Mouse (Mus musculus): ENCODE data around the gene F930015N05Rik. TPM values are rescaled to one million over a fixed set of nuclear protein-coding genes. Genes with fewer than 3 reads are reported as not detected.

F930015N05Rik gene
- 0.47 and 0.54 TPM in 2 replicates for polyA plus RNA-seq (2012; rRNA removed)

GRCm38 (mm10) chr11:64436412-64436727 lies at the start of gene F930015N05Rik:
Gene F930015N05Rik (minus strand): TSS chr11:64436653.

GRCm38 (mm10) chr11:64434611-64435545 lies 1.6 kb downstream of the F930015N05Rik start, which contains the start of gene Hs3st3a1:
Gene Hs3st3a1 (plus strand): TSS chr11:64435332.

Other genes starting within 250 kb of the F930015N05Rik start
- gene Hs3st3a1, start 1.3 kb downstream of the F930015N05Rik start, polyA plus RNA-seq (2012; rRNA removed): 1.4 and 1.6 TPM in 2 replicates